Mouse (Mus musculus): ENCODE measurements around the gene Znrf3. TPM values are rescaled to one million over a fixed set of nuclear protein-coding genes. Genes with fewer than 3 reads are reported as not detected.

Znrf3 gene
- polyA plus RNA-seq, 1 experiment from 2014 or later: 3.5 TPM

- Histone ChIP-seq H3K4me2 (replicated peaks; ENCODE audit: low read depth) (no peak overlapping the region), H3K27me3 (replicated peaks; ENCODE audit: control insufficient read depth, insufficient read depth, low read length) (no peaks in the 10 kb centered on the region), H3K4me3 (ENCODE audit: low read depth, low read length) (no peak overlapping the region), H3K36me3 (ENCODE audit: control insufficient read depth, insufficient read depth) (no peaks in the 10 kb centered on the region), H3K4me1 (replicated peaks; ENCODE audit: control insufficient read depth, insufficient read depth, low read length) (no peaks in the 10 kb centered on the region; the same call in 1 of the 2 replicates), H3K9ac (ENCODE audit: low read depth, low read length) (no peak overlapping the region), H3K27ac (ENCODE audit: low read depth, low read length) (no peak overlapping the region), H3K9me3 (ENCODE audit: control insufficient read depth) (no peaks in the 10 kb centered on the region)
- 26% methylated on average over 2 of the region's 2 CpGs for WGBS
- ATAC-seq: no peak
- TF ChIP-seq CTCF (IDR thresholded peaks at IDR 0.05; ENCODE audit: low read depth): no peak
Observed at GRCm38 (mm10) chr11:5414856-5415616, 29.6 kb downstream of the Znrf3 start.

- H3K4me1 ChIP-seq (replicated peaks; ENCODE audit: control insufficient read depth, insufficient read depth, low read length): no peaks in the 10 kb centered on the region; the same call in 1 of the 2 replicates
- H3K4me2 ChIP-seq (replicated peaks; ENCODE audit: low read depth): no peak overlapping the region
- no peaks in the 10 kb centered on the region for H3K27me3 ChIP-seq (replicated peaks; ENCODE audit: control insufficient read depth, insufficient read depth, low read length)
- no peaks in the 10 kb centered on the region for H3K36me3 ChIP-seq (ENCODE audit: control insufficient read depth, insufficient read depth)
- no peak overlapping the region for H3K9ac ChIP-seq (ENCODE audit: low read depth, low read length)
- H3K9me3 ChIP-seq (ENCODE audit: control insufficient read depth): no peaks in the 10 kb centered on the region
- H3K4me3 ChIP-seq (ENCODE audit: low read depth, low read length): no peak overlapping the region
- ATAC-seq: no peak
- H3K27ac ChIP-seq (ENCODE audit: low read depth, low read length): no peak overlapping the region
- 39% methylated on average over 2 of the region's 2 CpGs for WGBS
- no peak for TF ChIP-seq CTCF (IDR thresholded peaks at IDR 0.05; ENCODE audit: low read depth)
Observed at GRCm38 (mm10) chr11:5412644-5413190, 31.9 kb downstream of the Znrf3 start.

GRCm38 (mm10) chr11:5411577-5411976 is 33.1 kb downstream of the Znrf3 start:
- no peaks in the 10 kb centered on the region for H3K9me3 ChIP-seq (ENCODE audit: control insufficient read depth)
- H3K4me2 ChIP-seq (replicated peaks; ENCODE audit: low read depth): no peak overlapping the region
- no peaks in the 10 kb centered on the region; the same call in 1 of the 2 replicates for H3K4me1 ChIP-seq (replicated peaks; ENCODE audit: control insufficient read depth, insufficient read depth, low read length)
- ATAC-seq: peak; percentile 36; the same call in 1 of the 2 replicates
- no peaks in the 10 kb centered on the region for H3K27me3 ChIP-seq (replicated peaks; ENCODE audit: control insufficient read depth, insufficient read depth, low read length)
- TF ChIP-seq CTCF (IDR thresholded peaks at IDR 0.05; ENCODE audit: low read depth): no peak
- no peak overlapping the region for H3K27ac ChIP-seq (ENCODE audit: low read depth, low read length)
- no peak overlapping the region for H3K9ac ChIP-seq (ENCODE audit: low read depth, low read length)
- no peaks in the 10 kb centered on the region for H3K36me3 ChIP-seq (ENCODE audit: control insufficient read depth, insufficient read depth)
- 21% methylated on average over 9 of the region's 9 CpGs for WGBS
- no peak overlapping the region for H3K4me3 ChIP-seq (ENCODE audit: low read depth, low read length)

- no peaks in the 10 kb centered on the region for H3K9me3 ChIP-seq (ENCODE audit: control insufficient read depth)
- WGBS: 61% methylated on average over 2 of the region's 2 CpGs
- H3K36me3 ChIP-seq (ENCODE audit: control insufficient read depth, insufficient read depth): no peaks in the 10 kb centered on the region
- no peak for TF ChIP-seq CTCF (IDR thresholded peaks at IDR 0.05; ENCODE audit: low read depth)
- H3K4me2 ChIP-seq (replicated peaks; ENCODE audit: low read depth): no peak overlapping the region
- no peak for ATAC-seq
- H3K27me3 ChIP-seq (replicated peaks; ENCODE audit: control insufficient read depth, insufficient read depth, low read length): no peaks in the 10 kb centered on the region
- H3K4me3 ChIP-seq (ENCODE audit: low read depth, low read length): no peak overlapping the region
- H3K4me1 ChIP-seq (replicated peaks; ENCODE audit: control insufficient read depth, insufficient read depth, low read length): no peaks in the 10 kb centered on the region
- no peak overlapping the region for H3K27ac ChIP-seq (ENCODE audit: low read depth, low read length)
- no peak overlapping the region for H3K9ac ChIP-seq (ENCODE audit: low read depth, low read length)
Observed at GRCm38 (mm10) chr11:5404180-5404579, 40.5 kb downstream of the Znrf3 start.

DNA sequence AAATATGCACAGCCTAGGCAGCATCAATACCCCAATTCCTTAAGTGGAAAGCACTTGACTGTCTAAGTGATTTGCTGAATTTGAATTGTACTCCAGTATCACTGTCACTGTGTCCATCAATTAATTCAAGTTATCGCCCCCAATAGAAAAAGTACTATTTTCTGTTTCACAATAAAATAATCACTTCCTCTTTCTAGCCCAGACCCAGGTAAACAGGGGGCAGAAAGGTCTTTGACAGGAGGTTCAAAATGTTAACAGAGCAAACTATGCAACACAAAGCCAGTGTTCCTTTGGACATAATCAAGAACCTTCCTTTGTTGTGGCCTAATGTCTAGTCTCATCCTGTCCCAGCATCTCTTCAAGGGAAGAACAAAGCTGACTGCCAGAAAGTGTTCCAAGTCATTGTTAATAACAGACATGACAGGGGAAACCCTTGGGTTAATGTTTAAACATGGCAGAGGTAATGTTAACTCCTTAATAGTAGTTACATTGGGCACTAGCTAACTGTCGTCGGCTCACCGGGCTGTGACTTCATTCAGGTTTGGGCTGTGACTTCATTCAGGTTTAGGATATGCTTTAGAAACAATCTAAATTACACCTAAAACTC is 42.4 kb downstream of the Znrf3 start:
- no peak for TF ChIP-seq CTCF (IDR thresholded peaks at IDR 0.05; ENCODE audit: low read depth)
- 48% methylated on average over 4 of the region's 4 CpGs for WGBS
- no peaks in the 10 kb centered on the region for H3K36me3 ChIP-seq (ENCODE audit: control insufficient read depth, insufficient read depth)
- H3K4me3 ChIP-seq (ENCODE audit: low read depth, low read length): no peak overlapping the region
- H3K4me2 ChIP-seq (replicated peaks; ENCODE audit: low read depth): no peak overlapping the region
- no peak overlapping the region for H3K27ac ChIP-seq (ENCODE audit: low read depth, low read length)
- H3K9ac ChIP-seq (ENCODE audit: low read depth, low read length): no peak overlapping the region
- ATAC-seq: no peak
- H3K9me3 ChIP-seq (ENCODE audit: control insufficient read depth): no peaks in the 10 kb centered on the region
- no peaks in the 10 kb centered on the region for H3K4me1 ChIP-seq (replicated peaks; ENCODE audit: control insufficient read depth, insufficient read depth, low read length)
- H3K27me3 ChIP-seq (replicated peaks; ENCODE audit: control insufficient read depth, insufficient read depth, low read length): no peaks in the 10 kb centered on the region

DNA sequence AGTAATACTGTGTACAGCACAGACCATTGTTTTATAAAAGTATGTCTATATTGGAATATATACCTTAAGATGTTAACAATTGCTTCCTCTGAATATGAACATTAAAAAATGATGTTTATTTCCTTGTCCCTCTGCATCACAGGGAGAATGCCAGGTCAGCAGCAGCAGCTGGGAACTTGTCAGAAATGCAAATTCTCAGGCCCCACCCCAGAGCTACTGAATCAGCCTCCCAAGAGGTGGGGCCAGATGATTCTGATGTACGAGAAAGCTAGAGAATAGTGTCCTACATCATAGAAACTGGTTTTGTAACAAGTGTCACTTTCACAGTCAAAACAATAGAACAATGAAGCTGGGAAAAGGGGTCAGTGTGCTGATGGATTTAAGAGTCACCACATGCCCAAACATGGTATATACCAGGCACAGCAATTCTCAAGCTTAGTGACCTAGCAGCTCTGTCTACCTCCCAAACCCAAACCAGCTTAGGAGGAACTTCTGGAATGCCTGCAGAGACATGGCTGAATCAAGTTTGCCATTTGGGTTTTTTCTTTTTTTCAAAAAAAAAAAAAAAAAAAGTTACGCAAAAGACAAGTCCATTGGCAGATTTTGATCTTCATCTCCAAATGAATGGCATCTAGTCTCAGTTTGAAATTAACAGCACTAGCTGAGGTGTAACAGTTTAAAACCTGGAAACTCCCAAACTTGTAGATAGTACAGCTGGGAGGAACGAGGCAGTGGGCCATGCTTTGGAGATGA is 46.2 kb downstream of the Znrf3 start:
- H3K4me2 ChIP-seq (replicated peaks; ENCODE audit: low read depth): no peak overlapping the region
- no peaks in the 10 kb centered on the region for H3K9me3 ChIP-seq (ENCODE audit: control insufficient read depth)
- no peaks in the 10 kb centered on the region for H3K27me3 ChIP-seq (replicated peaks; ENCODE audit: control insufficient read depth, insufficient read depth, low read length)
- no peak for ATAC-seq
- no peak for TF ChIP-seq CTCF (IDR thresholded peaks at IDR 0.05; ENCODE audit: low read depth)
- H3K27ac ChIP-seq (ENCODE audit: low read depth, low read length): no peak overlapping the region
- H3K4me1 ChIP-seq (replicated peaks; ENCODE audit: control insufficient read depth, insufficient read depth, low read length): no peaks in the 10 kb centered on the region
- no peak overlapping the region for H3K9ac ChIP-seq (ENCODE audit: low read depth, low read length)
- no peak overlapping the region for H3K4me3 ChIP-seq (ENCODE audit: low read depth, low read length)
- no peaks in the 10 kb centered on the region for H3K36me3 ChIP-seq (ENCODE audit: control insufficient read depth, insufficient read depth)
- 64% methylated on average over 3 of the region's 3 CpGs for WGBS

Measured in intestine, postnatal 0 days (tissue).